Mouse (Mus musculus) gastrocnemius, postnatal 4 days (tissue): ENCODE results near the gene Larp1b. TPM values are rescaled to one million over a fixed set of nuclear protein-coding genes. Genes with fewer than 3 reads are reported as not detected.

Experiments
- DNase-seq, 2 experiments: peaks; one replicate each; pipeline ENCODE4 v3.0.0; 2021 to 2022; ENCODE audit warnings: low spot score in 2 of 2, mixed read lengths in 2 of 2
- total RNA-seq, 2 experiments: library from RNA; stranded (reverse); gene quantifications; 2 replicates each; pipeline ENCODE4 v1.2.3; 2021

The Larp1b gene
- total RNA-seq, 2 experiments from 2014 or later, result 45.7 to 51.9 TPM

DNA sequence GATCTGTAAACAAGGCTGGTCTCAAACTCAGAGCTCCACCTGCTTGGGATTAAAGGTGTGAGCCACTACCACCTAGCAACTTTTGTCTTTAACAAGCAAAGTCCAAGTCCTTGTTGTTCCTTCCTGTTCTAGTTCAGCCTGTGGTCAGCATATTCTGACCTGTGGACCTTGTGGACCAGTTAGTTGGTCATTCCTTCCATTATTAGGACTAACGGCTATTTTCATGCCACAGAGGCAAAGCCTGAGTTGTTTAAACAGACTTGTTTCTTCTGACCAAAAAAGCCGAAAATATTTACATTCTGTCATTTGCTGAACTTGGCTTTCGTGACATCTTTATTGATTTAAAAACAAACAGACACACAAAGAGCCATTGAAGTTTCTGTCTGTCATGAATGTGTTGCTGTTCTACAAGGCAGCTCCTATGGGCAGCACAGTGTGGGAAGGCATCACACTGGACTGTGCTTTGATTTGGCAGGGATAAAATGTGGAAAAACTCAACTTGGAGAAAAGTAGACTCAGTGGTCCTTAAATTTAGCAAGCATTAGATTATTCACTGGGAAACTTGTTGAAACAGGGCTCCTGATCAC, 68.5 kb downstream of the Larp1b start:
- DNase-seq, result no peak

DNA sequence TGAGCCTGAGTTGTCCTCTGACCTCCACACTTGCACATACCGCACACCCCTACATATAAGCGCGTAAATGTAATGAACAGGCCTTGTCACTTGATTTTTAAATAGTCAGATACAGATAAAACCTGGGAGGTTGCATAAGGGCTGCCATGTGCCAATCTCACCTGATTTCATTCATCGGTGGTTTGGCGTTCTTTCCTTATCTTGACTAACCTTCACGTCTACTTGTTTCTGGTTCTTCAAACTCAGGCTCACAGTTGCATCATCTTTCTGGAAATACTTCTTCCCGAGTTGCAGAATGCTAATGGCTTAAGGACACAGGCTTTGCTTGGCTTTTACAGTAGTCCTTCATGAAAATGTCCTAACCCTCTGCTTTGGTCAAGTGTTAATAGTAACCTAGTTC, 71.1 kb downstream of the Larp1b start:
- no peak for DNase-seq

- peak in 1 of 2 experiments; percentile 10 for DNase-seq
Observed at GRCm38 (mm10) chr3:41021980-41022379, 72.4 kb downstream of the Larp1b start.

DNA sequence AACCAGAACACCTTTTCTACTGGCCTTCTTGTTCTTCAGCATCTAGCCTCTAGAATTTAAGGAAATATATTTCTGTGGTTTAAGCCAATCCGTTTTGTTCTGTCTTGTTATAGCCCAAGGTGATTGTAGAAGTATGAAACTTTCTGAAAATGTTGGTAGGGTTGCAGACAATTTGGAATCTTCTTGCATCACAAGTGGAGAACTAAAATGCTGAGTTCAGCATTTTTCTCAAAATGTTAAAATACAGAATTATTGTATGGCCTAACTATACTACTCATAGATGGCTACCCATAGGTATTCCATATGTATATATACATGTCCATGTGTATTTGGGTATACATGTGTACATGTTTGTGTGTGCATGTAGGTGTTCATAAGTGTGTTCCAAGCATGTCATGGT, 81.1 kb downstream of the Larp1b start:
- no peak for DNase-seq

GRCm38 (mm10) chr3:41031286-41032210, 81.9 kb downstream of the Larp1b start:
- DNase-seq, result no peak

DNA sequence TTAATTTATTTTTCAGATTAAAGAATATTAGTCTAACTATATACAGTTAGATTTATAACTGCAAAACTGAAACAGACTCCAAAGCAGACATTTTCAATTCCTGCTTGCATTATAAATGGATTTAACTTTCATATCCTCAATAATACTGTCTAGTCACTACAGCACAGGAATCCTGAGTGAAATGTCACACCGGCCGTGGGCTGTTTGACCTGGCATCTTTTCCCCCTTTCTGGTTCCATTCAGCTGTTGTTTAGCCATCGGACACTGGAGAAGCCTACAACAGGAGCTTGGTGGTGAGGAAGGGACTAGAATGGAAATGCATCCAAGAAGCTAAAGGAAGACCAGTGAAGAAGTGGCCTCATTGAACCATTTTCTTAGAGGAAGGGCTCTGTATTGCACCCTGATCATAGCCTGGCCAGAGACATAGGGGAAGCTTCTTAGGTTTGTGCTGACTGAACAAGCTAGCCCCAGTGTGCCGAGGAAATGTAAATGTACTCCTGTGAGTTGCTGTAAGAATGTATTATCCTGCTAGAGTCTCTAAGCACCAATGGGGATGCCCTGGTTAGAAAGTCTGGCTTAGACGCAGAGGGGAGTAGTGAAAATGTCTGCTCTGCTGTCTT, 88.8 kb downstream of the Larp1b start:
- DNase-seq, result no peak

DNA sequence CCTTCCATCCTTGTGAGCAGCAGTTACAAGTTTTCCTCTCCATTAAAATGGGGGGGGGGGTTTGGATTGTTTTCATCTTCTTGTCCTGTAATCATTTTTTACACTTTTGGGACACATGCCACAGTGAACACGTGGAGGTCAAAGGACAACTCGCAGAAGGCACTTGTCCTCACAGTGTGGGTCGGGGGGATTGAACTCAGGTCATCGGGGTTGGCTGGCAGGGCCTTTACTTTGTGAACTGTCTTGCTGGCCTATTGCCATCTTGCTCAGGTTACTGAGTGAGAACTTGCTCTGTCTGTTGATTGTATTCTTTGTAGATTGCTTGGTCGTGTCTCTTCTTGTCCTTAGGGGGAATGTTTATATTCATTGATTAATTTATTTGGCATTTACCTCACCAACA, 91.6 kb downstream of the Larp1b start:
- no peak for DNase-seq

DNA sequence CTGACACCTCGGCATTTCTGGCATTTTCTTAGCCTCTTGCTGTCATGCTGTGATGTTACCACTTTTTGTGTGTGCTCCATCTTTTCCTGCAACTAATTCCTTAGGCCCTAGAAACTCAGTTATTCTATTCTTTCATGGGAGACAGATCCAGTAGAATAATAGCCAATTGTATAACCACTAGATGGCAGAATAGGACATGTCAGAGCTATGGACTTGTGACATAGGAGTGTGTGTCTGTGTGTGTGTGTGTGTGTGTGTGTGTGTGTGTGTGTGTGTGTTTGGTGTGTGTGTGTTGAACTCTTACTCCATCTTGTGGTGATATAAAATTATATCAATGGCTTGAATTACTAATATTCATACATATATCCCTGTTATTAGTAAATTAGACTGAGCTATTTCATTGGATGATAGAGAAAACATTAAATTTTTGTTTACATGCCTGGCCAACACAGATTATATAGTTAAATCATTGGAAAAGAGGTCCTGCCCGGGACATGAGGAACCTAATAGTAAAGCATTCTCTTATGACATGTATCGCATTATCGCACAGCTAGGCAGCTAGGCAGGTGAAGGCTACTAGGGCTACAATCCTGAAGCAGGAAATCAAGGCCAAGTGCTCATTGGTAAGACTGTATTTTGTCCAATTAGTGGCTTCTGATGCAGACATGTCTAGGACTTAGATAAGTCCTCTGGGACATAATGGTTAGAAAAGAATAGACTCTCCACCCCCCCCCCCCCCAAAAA, 92.7 kb downstream of the Larp1b start:
- peak in 1 of 2 experiments; percentile 30 for DNase-seq

GRCm38 (mm10) chr3:41043756-41044354, 94.2 kb downstream of the Larp1b start:
- peak in 1 of 2 experiments; percentile 26 for DNase-seq

- DNase-seq, result no peak
Observed at GRCm38 (mm10) chr3:41047838-41048237, 98.2 kb downstream of the Larp1b start.

DNA sequence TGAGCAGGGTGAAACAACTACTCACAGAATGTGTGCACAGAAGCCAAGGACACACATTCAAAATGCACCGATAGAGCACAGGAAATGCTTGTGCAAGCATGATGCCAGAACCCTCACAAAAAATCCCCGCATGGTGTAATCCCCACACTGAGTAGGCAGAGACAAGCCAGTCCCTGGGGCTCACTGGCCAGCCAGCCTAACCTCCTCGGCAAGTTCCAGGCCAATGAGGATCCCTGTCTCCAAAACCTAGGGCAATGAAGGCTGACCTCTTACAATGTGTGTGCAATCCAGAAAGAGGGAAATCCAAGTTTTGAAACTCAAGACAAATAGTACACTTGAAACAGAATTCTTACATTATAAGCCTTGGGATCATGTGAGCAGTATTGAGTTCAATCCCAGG, 103.7 kb downstream of the Larp1b start:
- DNase-seq, result no peak

DNA sequence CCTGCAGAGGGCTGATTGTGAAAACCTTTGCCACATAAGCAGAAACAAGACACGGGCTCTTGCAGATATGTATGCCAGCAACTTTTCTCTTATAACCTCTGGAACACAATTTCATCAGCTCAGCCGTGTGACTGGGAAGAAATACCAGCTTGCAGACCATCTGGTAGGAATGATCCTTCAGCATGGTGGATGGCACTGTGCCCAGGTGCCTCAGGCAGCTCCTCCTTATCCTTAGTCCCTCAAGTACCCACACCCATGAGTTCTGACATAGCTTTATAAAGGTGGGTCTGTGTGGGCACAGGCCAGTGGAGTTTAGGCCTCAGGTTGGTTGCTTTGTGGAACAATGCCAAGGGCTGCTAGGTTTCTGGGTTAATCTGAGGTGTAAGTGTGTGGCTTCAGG, 108.8 kb downstream of the Larp1b start:
- no peak for DNase-seq

DNA sequence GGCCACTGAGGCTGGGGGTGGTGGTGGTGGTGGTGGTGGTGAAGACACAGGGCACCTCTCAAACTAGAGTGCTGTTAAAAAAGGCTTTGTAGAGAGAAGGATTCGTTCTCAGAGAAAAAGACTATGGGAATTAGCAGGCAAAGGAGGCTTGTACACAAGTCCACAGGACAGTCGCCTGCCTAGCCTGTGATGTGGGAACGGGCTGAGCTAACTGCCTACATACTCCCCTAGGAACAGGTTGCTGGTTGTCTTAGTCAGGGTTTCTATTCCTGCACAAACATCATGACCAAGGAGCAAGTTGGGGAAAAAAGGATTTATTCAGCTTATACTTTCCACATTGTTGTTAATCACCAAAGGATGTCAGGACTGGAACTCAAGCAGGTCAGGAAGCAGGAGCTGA, 109.6 kb downstream of the Larp1b start:
- DNase-seq, result no peak

DNA sequence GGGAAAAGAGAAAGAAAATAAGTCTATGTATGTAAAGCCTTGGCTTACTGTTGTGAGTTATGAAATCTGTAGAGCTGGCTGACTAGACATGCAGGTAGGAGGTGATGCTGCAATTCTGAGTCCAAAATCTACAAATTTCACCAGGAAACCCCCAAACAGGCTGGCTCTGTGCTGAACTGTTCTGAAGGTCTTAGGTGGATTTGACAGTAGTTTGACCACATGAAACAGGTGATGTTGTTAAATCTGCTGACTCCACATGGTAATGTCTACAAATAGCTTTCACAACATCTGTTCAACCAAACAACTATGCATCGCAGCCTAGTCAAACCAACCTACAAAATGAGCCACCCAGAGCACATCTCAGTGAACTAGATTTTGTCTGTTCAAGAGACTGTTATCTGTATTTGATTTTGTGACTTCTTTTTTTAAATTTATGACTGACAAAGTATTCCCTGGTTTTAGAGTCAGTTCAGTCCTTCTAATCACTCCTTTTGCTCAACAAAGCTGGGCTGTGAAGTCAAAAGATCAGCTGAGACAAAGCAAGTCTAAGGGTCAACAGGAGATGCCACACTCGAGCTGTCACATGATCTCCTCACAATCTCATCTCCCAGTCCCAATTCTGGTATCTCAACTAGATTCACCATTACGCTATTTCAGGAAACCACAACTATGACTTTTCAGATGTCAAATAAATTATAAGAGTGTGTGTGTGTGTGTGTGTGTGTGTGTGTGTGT, 112.4 kb downstream of the Larp1b start:
- DNase-seq, result no peak

DNA sequence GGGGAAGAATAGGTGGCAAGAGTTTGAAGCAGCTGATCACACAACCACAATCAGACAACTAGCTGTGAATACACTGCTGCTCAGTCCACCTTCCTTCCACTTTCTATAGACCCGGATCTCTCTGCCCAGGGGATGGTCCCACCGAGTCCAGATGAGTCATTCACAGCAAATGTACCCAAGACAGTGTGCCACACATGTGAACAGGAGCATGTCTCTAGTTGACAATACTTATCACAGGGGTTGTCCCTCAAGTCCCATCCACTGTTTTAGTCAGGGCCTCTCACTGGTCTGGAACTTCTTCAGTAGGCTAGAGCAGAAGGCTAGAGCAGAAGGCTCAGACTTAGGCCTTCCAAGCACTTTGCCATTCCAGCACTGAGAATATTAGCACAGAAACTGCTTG, 113.1 kb downstream of the Larp1b start:
- DNase-seq, result no peak

GRCm38 (mm10) chr3:41065320-41065719, 115.7 kb downstream of the Larp1b start:
- no peak for DNase-seq

GRCm38 (mm10) chr3:41070519-41070918, 120.9 kb downstream of the Larp1b start:
- DNase-seq, result no peak

GRCm38 (mm10) chr3:41075376-41075775, 125.7 kb downstream of the Larp1b start:
- DNase-seq, result no peak

DNA sequence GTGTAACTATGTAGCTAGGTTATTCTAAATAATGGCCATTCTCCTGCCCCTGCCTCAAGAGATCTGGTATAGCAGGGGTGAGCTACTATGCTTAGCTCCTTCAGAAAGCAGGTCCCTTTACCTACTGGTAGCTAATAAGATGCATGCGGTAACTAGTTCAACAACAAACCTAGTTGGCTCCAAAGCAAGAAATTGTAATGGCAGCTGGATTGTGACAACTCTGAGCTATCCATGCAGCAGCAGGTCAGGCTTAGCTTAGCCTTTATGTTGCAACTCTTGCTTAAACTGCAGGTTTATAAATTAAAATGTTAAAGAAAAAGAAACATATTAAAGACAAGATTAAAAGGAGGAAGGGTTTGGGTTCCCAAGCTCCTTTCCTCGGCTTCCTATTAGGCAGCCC, 129.0 kb downstream of the Larp1b start:
- no peak for DNase-seq

DNA sequence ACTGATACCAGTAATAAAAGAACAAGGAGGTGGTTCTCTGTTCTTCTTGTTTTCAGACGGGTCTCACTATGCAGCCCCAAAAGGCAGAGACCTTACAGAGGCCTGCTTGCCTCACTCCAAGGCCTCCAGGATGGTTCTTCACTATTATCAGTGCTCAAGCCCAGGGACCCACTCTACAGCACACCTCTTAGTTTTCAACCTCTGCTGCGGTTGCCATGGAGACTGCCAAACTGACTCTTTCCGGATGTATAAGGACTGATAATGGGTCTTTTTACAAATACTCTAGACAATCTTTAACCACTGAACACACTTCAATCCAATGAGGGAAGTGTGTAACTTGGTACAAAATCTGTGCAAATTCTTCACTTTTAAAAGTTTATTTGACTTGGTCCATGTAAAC, 131.1 kb downstream of the Larp1b start:
- no peak for DNase-seq
